Mouse (Mus musculus) liver, adult 2 months (tissue): ENCODE results near the gene Nfrkb.

Experiments
- CTCF ChIP-seq: fragments of 200-500 bp; IDR thresholded peaks from 2 replicates; pipeline ENCODE4 v1.5.1; 2011; ENCODE audit warnings: low read depth, low read length, control low read depth
- POLR2A ChIP-seq: fragments of 200-500 bp; IDR thresholded peaks from 2 replicates; pipeline ENCODE4 v1.6.1; 2011; ENCODE audit warnings: low read length, control low read depth; ENCODE audit not compliant: insufficient read depth; ENCODE audit errors: extremely low read depth

DNA sequence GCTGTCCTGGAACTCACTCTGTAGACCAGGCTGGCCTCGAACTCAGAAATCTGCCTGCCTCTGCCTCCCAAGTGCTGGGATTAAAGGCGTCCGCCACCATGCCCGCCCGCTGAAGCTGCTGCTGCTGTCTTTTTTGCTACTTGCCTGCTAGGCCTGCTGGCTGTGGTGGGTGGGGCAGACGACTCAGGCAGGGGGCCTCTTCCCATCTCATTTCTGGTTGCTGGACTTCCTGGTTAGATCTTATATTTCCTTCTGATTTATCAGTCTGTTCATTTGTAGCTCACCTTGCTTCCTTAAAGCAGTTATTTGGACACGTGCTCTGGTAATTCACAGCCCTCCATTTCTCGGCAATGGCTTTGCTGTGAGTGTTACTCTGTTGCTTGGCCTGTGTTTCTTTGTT, 49.4 kb downstream of the Nfrkb start:
- TF ChIP-seq CTCF (no peak), POLR2A (no peak)
